Mouse (Mus musculus): ENCODE data around the gene Ap4b1. TPM values are rescaled to one million over a fixed set of nuclear protein-coding genes. Genes with fewer than 3 reads are reported as not detected.
"Not testable (repeated sequence)": the region's sequence is repeated elsewhere in the genome, so short reads cannot be mapped to it uniquely, and the experiment has no call there.

Ap4b1 gene
- total RNA-seq (2021): 1 to 10 TPM; 8.6 to 9.1 TPM

GRCm38 (mm10) chr3:103808891-103809798 lies at the start of gene Ap4b1, which contains the start of the genes Dclre1b and Gm43064:
Gene Ap4b1, plus strand, starts transcription at chr3:103809520.
Gene Dclre1b, minus strand, starts transcription at chr3:103809444.
Gene Gm43064, plus strand, starts transcription at chr3:103809573.
- DNase-seq: peak; percentile 94

- no peak for DNase-seq
These were observed 42.5 kb upstream of the Ap4b1 start for GRCm38 (mm10) chr3:103766789-103767188.

GRCm38 (mm10) chr3:103771531-103772130 lies 37.7 kb upstream of the Ap4b1 start:
- DNase-seq: peak; percentile 88

GRCm38 (mm10) chr3:103772846-103773245 lies 36.5 kb upstream of the Ap4b1 start:
- no peak for DNase-seq

- DNase-seq: no peak
These were observed 35.8 kb upstream of the Ap4b1 start for GRCm38 (mm10) chr3:103773508-103773907.

GRCm38 (mm10) chr3:103774009-103774408 lies 35.3 kb upstream of the Ap4b1 start:
- no peak for DNase-seq

GRCm38 (mm10) chr3:103777940-103778339 lies 31.4 kb upstream of the Ap4b1 start:
- no peak for DNase-seq

GRCm38 (mm10) chr3:103778660-103779059 lies 30.7 kb upstream of the Ap4b1 start:
- no peak for DNase-seq

- DNase-seq: no peak
These were observed 30.1 kb upstream of the Ap4b1 start for GRCm38 (mm10) chr3:103779183-103779582.

GRCm38 (mm10) chr3:103780271-103780670 lies 29.0 kb upstream of the Ap4b1 start:
- DNase-seq: no peak

- DNase-seq: no peak
These were observed 28.5 kb upstream of the Ap4b1 start for GRCm38 (mm10) chr3:103780777-103781176.

GRCm38 (mm10) chr3:103782844-103783609 lies 26.3 kb upstream of the Ap4b1 start:
- no peak for DNase-seq

GRCm38 (mm10) chr3:103787225-103787624 lies 22.1 kb upstream of the Ap4b1 start:
- no peak for DNase-seq

GRCm38 (mm10) chr3:103789096-103789495 lies 20.2 kb upstream of the Ap4b1 start:
- DNase-seq: no peak

- peak; percentile 42 for DNase-seq
These were observed 19.4 kb upstream of the Ap4b1 start for GRCm38 (mm10) chr3:103789891-103790345.

GRCm38 (mm10) chr3:103790346-103791145 lies 18.8 kb upstream of the Ap4b1 start:
- DNase-seq: peak; percentile 55

GRCm38 (mm10) chr3:103791230-103792110 lies 17.9 kb upstream of the Ap4b1 start, which contains the start of gene Hipk1:
Gene Hipk1, minus strand, starts transcription at chr3:103791563.
- DNase-seq: peak; percentile 95

GRCm38 (mm10) chr3:103792111-103792406 lies 17.3 kb upstream of the Ap4b1 start:
- not testable (repeated sequence) for DNase-seq

- no peak for DNase-seq
These were observed 16.8 kb upstream of the Ap4b1 start for GRCm38 (mm10) chr3:103792566-103792965.

- DNase-seq: no peak
These were observed 12.9 kb upstream of the Ap4b1 start for GRCm38 (mm10) chr3:103796389-103796788.

- DNase-seq: no peak
These were observed 9.8 kb upstream of the Ap4b1 start for GRCm38 (mm10) chr3:103799507-103799906.
